Mouse (Mus musculus): ENCODE measurements around the gene Camta1. TPM values are rescaled to one million over a fixed set of nuclear protein-coding genes. Genes with fewer than 3 reads are reported as not detected.

Gene Camta1
- polyA plus RNA-seq, 1 experiment from 2014 or later = 137 TPM

GRCm38 (mm10) chr4:151216553-151217292 lies 645.0 kb downstream of the Camta1 start:
- 72% methylated on average over 15 of the region's 15 CpGs for WGBS (ENCODE audit: insufficient replicate concordance)
- Histone ChIP-seq H3K9ac (ENCODE audit: low read depth, low read length) (no peak overlapping the region), H3K4me1 (ENCODE audit: control insufficient read depth, insufficient read depth, low read length) (no peaks in the 10 kb centered on the region), H3K27me3 (ENCODE audit: control insufficient read depth, insufficient read depth, low read length) (no peaks in the 10 kb centered on the region), H3K9me3 (replicated peaks; ENCODE audit: control insufficient read depth, low read length) (no peaks in the 10 kb centered on the region), H3K27ac (ENCODE audit: low read depth, low read length) (no peak overlapping the region), H3K36me3 (ENCODE audit: control insufficient read depth, insufficient read depth, low read length) (no peaks in the 10 kb centered on the region), H3K4me3 (ENCODE audit: low read depth, low read length) (no peak overlapping the region), H3K4me2 (no peak overlapping the region)
- no peak for ATAC-seq (replicated peaks; ENCODE audit: insufficient number of reproducible peaks, low FRiP score, low TSS enrichment)

- Histone ChIP-seq H3K4me1 (ENCODE audit: control insufficient read depth, insufficient read depth, low read length) (0 out of 2 replicates have a peak, but pooled peaks cover 3% of the 10 kb centered on the region), H3K9ac (ENCODE audit: low read depth, low read length) (no peak overlapping the region), H3K4me2 (no peak overlapping the region), H3K27me3 (ENCODE audit: control insufficient read depth, insufficient read depth, low read length) (no peaks in the 10 kb centered on the region), H3K4me3 (ENCODE audit: low read depth, low read length) (no peak overlapping the region), H3K27ac (ENCODE audit: low read depth, low read length) (no peak overlapping the region), H3K9me3 (replicated peaks; ENCODE audit: control insufficient read depth, low read length) (no peaks in the 10 kb centered on the region), H3K36me3 (ENCODE audit: control insufficient read depth, insufficient read depth, low read length) (no peaks in the 10 kb centered on the region)
- 56% methylated on average over 4 of the region's 4 CpGs for WGBS (ENCODE audit: insufficient replicate concordance)
- ATAC-seq (replicated peaks; ENCODE audit: insufficient number of reproducible peaks, low FRiP score, low TSS enrichment) = no peak
These were observed 645.8 kb downstream of the Camta1 start for GRCm38 (mm10) chr4:151215866-151216265.

GRCm38 (mm10) chr4:151215179-151215578 lies 646.5 kb downstream of the Camta1 start:
- no peak overlapping the region for H3K4me3 ChIP-seq (ENCODE audit: low read depth, low read length)
- WGBS (ENCODE audit: insufficient replicate concordance) = 27% methylated on average over 1 of the region's 1 CpGs
- no peak overlapping the region for H3K4me2 ChIP-seq
- H3K27ac ChIP-seq (ENCODE audit: low read depth, low read length) = no peak overlapping the region
- H3K36me3 ChIP-seq (ENCODE audit: control insufficient read depth, insufficient read depth, low read length) = no peaks in the 10 kb centered on the region
- H3K4me1 ChIP-seq (ENCODE audit: control insufficient read depth, insufficient read depth, low read length) = 0 out of 2 replicates have a peak, but pooled peaks cover 6% of the 10 kb centered on the region
- H3K9ac ChIP-seq (ENCODE audit: low read depth, low read length) = no peak overlapping the region
- H3K27me3 ChIP-seq (ENCODE audit: control insufficient read depth, insufficient read depth, low read length) = no peaks in the 10 kb centered on the region
- H3K9me3 ChIP-seq (replicated peaks; ENCODE audit: control insufficient read depth, low read length) = no peaks in the 10 kb centered on the region
- no peak for ATAC-seq (replicated peaks; ENCODE audit: insufficient number of reproducible peaks, low FRiP score, low TSS enrichment)

- H3K9ac ChIP-seq (ENCODE audit: low read depth, low read length) = no peak overlapping the region
- H3K36me3 ChIP-seq (ENCODE audit: control insufficient read depth, insufficient read depth, low read length) = no peaks in the 10 kb centered on the region
- no peak overlapping the region for H3K4me3 ChIP-seq (ENCODE audit: low read depth, low read length)
- WGBS (ENCODE audit: insufficient replicate concordance) = 78% methylated on average over 11 of the region's 11 CpGs
- 0 out of 2 replicates have a peak, but pooled peaks cover 6% of the 10 kb centered on the region for H3K4me1 ChIP-seq (ENCODE audit: control insufficient read depth, insufficient read depth, low read length)
- no peak for ATAC-seq (replicated peaks; ENCODE audit: insufficient number of reproducible peaks, low FRiP score, low TSS enrichment)
- H3K9me3 ChIP-seq (replicated peaks; ENCODE audit: control insufficient read depth, low read length) = no peaks in the 10 kb centered on the region
- no peaks in the 10 kb centered on the region for H3K27me3 ChIP-seq (ENCODE audit: control insufficient read depth, insufficient read depth, low read length)
- no peak overlapping the region for H3K27ac ChIP-seq (ENCODE audit: low read depth, low read length)
- H3K4me2 ChIP-seq = no peak overlapping the region
These were observed 648.2 kb downstream of the Camta1 start for GRCm38 (mm10) chr4:151213475-151213874.

- no peak for ATAC-seq (replicated peaks; ENCODE audit: insufficient number of reproducible peaks, low FRiP score, low TSS enrichment)
- 84% methylated on average over 6 of the region's 6 CpGs for WGBS (ENCODE audit: insufficient replicate concordance)
- H3K4me3 ChIP-seq (ENCODE audit: low read depth, low read length) = no peak overlapping the region
These were observed 649.7 kb downstream of the Camta1 start for GRCm38 (mm10) chr4:151211992-151212391.

GRCm38 (mm10) chr4:151207566-151207965 lies 654.1 kb downstream of the Camta1 start:
- Histone ChIP-seq H3K27me3 (ENCODE audit: control insufficient read depth, insufficient read depth, low read length) (no peaks in the 10 kb centered on the region), H3K4me3 (ENCODE audit: low read depth, low read length) (no peak overlapping the region), H3K4me2 (no peak overlapping the region), H3K4me1 (ENCODE audit: control insufficient read depth, insufficient read depth, low read length) (0 out of 2 replicates have a peak, but pooled peaks cover 6% of the 10 kb centered on the region), H3K27ac (ENCODE audit: low read depth, low read length) (no peak overlapping the region), H3K36me3 (ENCODE audit: control insufficient read depth, insufficient read depth, low read length) (no peaks in the 10 kb centered on the region), H3K9ac (ENCODE audit: low read depth, low read length) (no peak overlapping the region), H3K9me3 (replicated peaks; ENCODE audit: control insufficient read depth, low read length) (no peaks in the 10 kb centered on the region)
- 84% methylated on average over 7 of the region's 7 CpGs for WGBS (ENCODE audit: insufficient replicate concordance)
- no peak for ATAC-seq (replicated peaks; ENCODE audit: insufficient number of reproducible peaks, low FRiP score, low TSS enrichment)

More at GRCm38 (mm10) chr4:151211992-151212391, 649.7 kb downstream of the Camta1 start:
- no peak overlapping the region for H3K9ac ChIP-seq (ENCODE audit: low read depth, low read length)
- no peak overlapping the region for H3K4me2 ChIP-seq
- H3K9me3 ChIP-seq (replicated peaks; ENCODE audit: control insufficient read depth, low read length) = no peaks in the 10 kb centered on the region
- H3K27me3 ChIP-seq (ENCODE audit: control insufficient read depth, insufficient read depth, low read length) = no peaks in the 10 kb centered on the region
- no peaks in the 10 kb centered on the region for H3K36me3 ChIP-seq (ENCODE audit: control insufficient read depth, insufficient read depth, low read length)
- H3K4me1 ChIP-seq (ENCODE audit: control insufficient read depth, insufficient read depth, low read length) = 0 out of 2 replicates have a peak, but pooled peaks cover 6% of the 10 kb centered on the region
- no peak overlapping the region for H3K27ac ChIP-seq (ENCODE audit: low read depth, low read length)

- Histone ChIP-seq H3K27me3 (ENCODE audit: control insufficient read depth, insufficient read depth, low read length) (no peaks in the 10 kb centered on the region), H3K4me1 (ENCODE audit: control insufficient read depth, insufficient read depth, low read length) (no peaks in the 10 kb centered on the region), H3K9me3 (replicated peaks; ENCODE audit: control insufficient read depth, low read length) (no peaks in the 10 kb centered on the region), H3K27ac (ENCODE audit: low read depth, low read length) (no peak overlapping the region), H3K36me3 (ENCODE audit: control insufficient read depth, insufficient read depth, low read length) (no peaks in the 10 kb centered on the region), H3K4me3 (ENCODE audit: low read depth, low read length) (no peak overlapping the region), H3K4me2 (no peak overlapping the region), H3K9ac (ENCODE audit: low read depth, low read length) (no peak overlapping the region)
- WGBS (ENCODE audit: insufficient replicate concordance) = 79% methylated on average over 6 of the region's 6 CpGs
- ATAC-seq (replicated peaks; ENCODE audit: insufficient number of reproducible peaks, low FRiP score, low TSS enrichment) = no peak
These were observed 658.8 kb downstream of the Camta1 start for GRCm38 (mm10) chr4:151202891-151203290.

GRCm38 (mm10) chr4:151200316-151200715 lies 661.4 kb downstream of the Camta1 start:
- Histone ChIP-seq H3K4me1 (ENCODE audit: control insufficient read depth, insufficient read depth, low read length) (no peaks in the 10 kb centered on the region), H3K4me3 (ENCODE audit: low read depth, low read length) (no peak overlapping the region), H3K27ac (ENCODE audit: low read depth, low read length) (no peak overlapping the region), H3K9ac (ENCODE audit: low read depth, low read length) (no peak overlapping the region), H3K9me3 (replicated peaks; ENCODE audit: control insufficient read depth, low read length) (no peaks in the 10 kb centered on the region), H3K36me3 (ENCODE audit: control insufficient read depth, insufficient read depth, low read length) (no peaks in the 10 kb centered on the region), H3K4me2 (no peak overlapping the region), H3K27me3 (ENCODE audit: control insufficient read depth, insufficient read depth, low read length) (no peaks in the 10 kb centered on the region)
- no peak for ATAC-seq (replicated peaks; ENCODE audit: insufficient number of reproducible peaks, low FRiP score, low TSS enrichment)
- WGBS (ENCODE audit: insufficient replicate concordance) = 78% methylated on average over 9 of the region's 9 CpGs

- H3K4me1 ChIP-seq (ENCODE audit: control insufficient read depth, insufficient read depth, low read length) = peaks cover 5% of the 10 kb centered on the region; the same call in 1 of the 2 replicates
- no peak overlapping the region for H3K4me3 ChIP-seq (ENCODE audit: low read depth, low read length)
- H3K4me2 ChIP-seq = no peak overlapping the region
- H3K9me3 ChIP-seq (replicated peaks; ENCODE audit: control insufficient read depth, low read length) = no peaks in the 10 kb centered on the region
- no peak for ATAC-seq (replicated peaks; ENCODE audit: insufficient number of reproducible peaks, low FRiP score, low TSS enrichment)
- H3K36me3 ChIP-seq (ENCODE audit: control insufficient read depth, insufficient read depth, low read length) = no peaks in the 10 kb centered on the region
- WGBS (ENCODE audit: insufficient replicate concordance) = 29% methylated on average over 10 of the region's 10 CpGs
- H3K27ac ChIP-seq (ENCODE audit: low read depth, low read length) = peak overlapping the region; percentile 79
- H3K9ac ChIP-seq (ENCODE audit: low read depth, low read length) = no peak overlapping the region
- H3K27me3 ChIP-seq (ENCODE audit: control insufficient read depth, insufficient read depth, low read length) = no peaks in the 10 kb centered on the region
These were observed 666.5 kb downstream of the Camta1 start for GRCm38 (mm10) chr4:151195126-151195525.
